Mouse (Mus musculus) midbrain, postnatal 0 days (tissue): ENCODE measurements around the gene Hoxc8. TPM values are rescaled to one million over a fixed set of nuclear protein-coding genes. Genes with fewer than 3 reads are reported as not detected.

Source experiments
- ATAC-seq: fragments of 200-750 bp; cut with Nextera tagmentation; 2 replicates; pipeline ENCODE4 v1.8.0; 2017; ENCODE audit warnings: moderate number of reproducible peaks, mild to moderate bottlenecking, moderate TSS enrichment, moderate library complexity; ENCODE audit not compliant: low FRiP score
- DNase-seq: peaks from one replicate; pipeline ENCODE4 v3.0.0-alpha.2; 2015; ENCODE audit warnings: low spot score
- H3K27ac ChIP-seq: fragments of 300-500 bp; sonication (generic); 2 replicates; pipeline ENCODE4 v1.5.1; 2014; ENCODE audit warnings: low read depth, mild to moderate bottlenecking, low read length, mixed read lengths
- H3K27me3 ChIP-seq: fragments of 300-500 bp; sonication (generic); 2 replicates; pipeline ENCODE4 v1.6.1; 2014; ENCODE audit warnings: low read length, control low read depth, mixed read lengths; ENCODE audit not compliant: insufficient read depth
- H3K36me3 ChIP-seq: fragments of 300-500 bp; sonication (generic); 2 replicates; pipeline ENCODE4 v1.6.1; 2014; ENCODE audit warnings: low read length, control low read depth, mixed read lengths; ENCODE audit not compliant: insufficient read depth
- H3K4me1 ChIP-seq: fragments of 300-500 bp; sonication (generic); 2 replicates; pipeline ENCODE4 v1.6.1; 2014; ENCODE audit warnings: mild to moderate bottlenecking, control low read depth, antibody characterized with exemption, low read length, mixed read lengths; ENCODE audit not compliant: insufficient read depth
- H3K4me2 ChIP-seq: fragments of 300-500 bp; sonication (generic); 2 replicates; pipeline ENCODE4 v1.6.1; 2014; ENCODE audit warnings: low read depth, mild to moderate bottlenecking, low read length, mixed read lengths; ENCODE audit not compliant: poor library complexity, severe bottlenecking
- H3K4me3 ChIP-seq: fragments of 300-500 bp; sonication (generic); 2 replicates; pipeline ENCODE4 v1.5.1; 2014; ENCODE audit warnings: low read depth, mild to moderate bottlenecking, low read length, moderate library complexity
- H3K9ac ChIP-seq: fragments of 300-500 bp; sonication (generic); replicated peaks from 2 replicates; pipeline ENCODE4 v1.6.1; 2014; ENCODE audit warnings: mild to moderate bottlenecking, low read length, moderate library complexity, mixed read lengths; ENCODE audit not compliant: poor library complexity, severe bottlenecking
- H3K9me3 ChIP-seq: fragments of 300-500 bp; sonication (generic); 2 replicates; pipeline ENCODE4 v1.6.1; 2016; ENCODE audit warnings: low read length, control low read depth
- CTCF ChIP-seq: IDR thresholded peaks from 2 replicates; pipeline ENCODE4 v1.5.1; 2016; ENCODE audit warnings: antibody characterized with exemption, mild to moderate bottlenecking
- WGBS: fragments of 180-500 bp; shearing (Covaris S2); extraction: QIAGEN DNeasy Blood & Tissue Kit; methylation state at CpG from one replicate; pipeline ENCODE4 v1.1.7; 2014; 5-methylcytosine and 5-hydroxymethylcytosine counted together
- polyA plus RNA-seq: library from polyadenylated mRNA; unstranded; fragments of >200 nt; fragmentation: Nextera tagmentation; extraction: Ambion mirVana; gene quantifications from 2 replicates; pipeline ENCODE4 v1.2.1, GENCODE M21; 2015
- total RNA-seq: library from RNA; depleted of rRNA; stranded (reverse); fragments of >200 nt; gene quantifications from 2 replicates; pipeline ENCODE4 v1.2.3, GENCODE M21; 2014

Gene Hoxc8
- total and polyA plus RNA-seq, 2 experiments from 2014 or later, result not detected

DNA sequence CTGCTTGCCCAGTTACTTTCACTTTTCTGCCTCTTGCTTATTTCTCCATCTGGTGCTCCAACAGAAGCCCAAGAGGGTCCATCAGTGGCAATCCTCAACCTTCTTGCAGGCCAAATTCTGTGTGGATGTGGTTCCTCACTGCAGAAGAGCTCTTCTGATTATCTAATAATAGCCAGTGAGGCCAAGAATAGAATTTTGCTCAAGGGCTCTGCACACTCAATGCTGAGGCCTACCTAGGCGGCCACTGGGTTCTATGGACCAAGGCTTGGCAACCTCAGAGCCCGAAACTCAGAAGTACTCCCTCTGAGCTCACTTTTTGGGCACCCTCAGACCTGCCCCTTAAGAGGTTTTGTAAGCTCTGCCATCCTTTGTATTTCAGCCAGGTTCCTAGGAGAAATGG lies 11.0 kb downstream of the Hoxc8 start:
- H3K36me3 ChIP-seq, result no peaks in the 10 kb centered on the region
- no peak for ATAC-seq
- peaks cover 99% of the 10 kb centered on the region for H3K27me3 ChIP-seq
- 0 out of 2 replicates have a peak, but pooled peaks cover 3% of the 10 kb centered on the region for H3K4me1 ChIP-seq
- WGBS, result 8% methylated on average over 2 of the region's 2 CpGs
- H3K9me3 ChIP-seq, result no peaks in the 10 kb centered on the region
- H3K4me3 ChIP-seq, result no peak overlapping the region
- H3K4me2 ChIP-seq, result no peak overlapping the region
- no peak overlapping the region for H3K27ac ChIP-seq
- no peak overlapping the region for H3K9ac ChIP-seq
- DNase-seq, result no peak
- TF ChIP-seq CTCF, result no peak

DNA sequence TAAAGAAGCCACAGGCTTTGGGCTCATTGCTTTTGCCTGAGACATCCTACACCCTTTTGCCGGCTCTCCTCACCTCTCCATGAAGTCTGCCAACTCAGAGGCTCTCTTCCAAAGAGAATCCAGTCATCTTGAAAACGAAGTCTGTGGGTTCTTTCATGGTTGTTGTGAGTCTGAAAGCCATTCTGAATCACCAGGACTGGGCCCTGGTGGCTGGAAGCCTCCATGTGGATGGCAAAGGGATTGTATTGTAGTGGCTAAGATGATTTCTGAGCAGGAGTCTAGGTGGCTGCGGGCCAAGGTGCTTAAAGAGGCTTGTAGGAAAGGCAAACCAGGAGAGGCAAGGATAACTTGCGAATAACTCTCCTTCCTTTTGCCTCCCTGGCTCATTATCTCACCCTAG lies 11.7 kb downstream of the Hoxc8 start:
- DNase-seq (no peak), ATAC-seq (no peak)
- no peak overlapping the region for H3K9ac ChIP-seq
- TF ChIP-seq CTCF, result no peak
- peaks cover 100% of the 10 kb centered on the region for H3K27me3 ChIP-seq
- H3K27ac ChIP-seq, result no peak overlapping the region
- no peaks in the 10 kb centered on the region for H3K36me3 ChIP-seq
- 11% methylated on average over 4 of the region's 4 CpGs for WGBS
- H3K4me2 ChIP-seq, result no peak overlapping the region
- H3K9me3 ChIP-seq, result no peaks in the 10 kb centered on the region
- no peak overlapping the region for H3K4me3 ChIP-seq
- 0 out of 2 replicates have a peak, but pooled peaks cover 3% of the 10 kb centered on the region for H3K4me1 ChIP-seq

DNA sequence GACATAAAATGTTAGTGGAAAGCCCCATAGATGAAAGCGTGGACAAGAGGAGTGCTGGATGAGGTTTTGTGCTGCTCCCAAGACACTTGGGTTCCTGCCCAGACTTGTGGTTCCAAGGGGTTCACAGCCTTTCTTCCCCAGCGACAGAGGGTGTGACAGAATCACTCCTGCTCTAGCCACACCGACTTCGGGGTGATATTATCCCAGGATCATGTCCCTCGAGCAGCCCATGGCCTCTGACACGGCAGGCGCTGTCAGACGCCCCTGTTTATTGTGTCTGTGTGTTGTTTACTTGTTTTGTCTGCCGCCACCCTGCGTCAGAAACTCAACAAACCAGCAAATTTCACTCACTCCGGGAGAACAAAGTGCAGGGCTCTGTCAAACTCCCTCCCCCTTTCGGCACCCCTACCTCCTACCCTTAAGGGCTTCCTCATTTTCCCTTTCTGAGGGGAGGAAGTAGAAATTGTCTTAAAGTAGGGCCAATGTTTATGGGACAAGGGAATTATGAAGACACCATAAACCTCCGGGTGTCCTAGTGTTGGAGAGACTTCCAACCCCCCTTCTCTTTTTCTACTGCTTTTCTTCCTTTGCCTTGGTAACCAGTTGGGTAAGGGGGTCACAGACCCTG lies 12.5 kb downstream of the Hoxc8 start:
- no peak for DNase-seq
- no peak overlapping the region for H3K27ac ChIP-seq
- no peak overlapping the region for H3K4me2 ChIP-seq
- 0 out of 2 replicates have a peak, but pooled peaks cover 3% of the 10 kb centered on the region for H3K4me1 ChIP-seq
- no peaks in the 10 kb centered on the region for H3K9me3 ChIP-seq
- H3K36me3 ChIP-seq, result no peaks in the 10 kb centered on the region
- peaks cover 100% of the 10 kb centered on the region for H3K27me3 ChIP-seq
- H3K4me3 ChIP-seq, result no peak overlapping the region
- no peak overlapping the region for H3K9ac ChIP-seq
- no peak for ATAC-seq
- 3% methylated on average over 13 of the region's 13 CpGs for WGBS
- TF ChIP-seq CTCF, result no peak

DNA sequence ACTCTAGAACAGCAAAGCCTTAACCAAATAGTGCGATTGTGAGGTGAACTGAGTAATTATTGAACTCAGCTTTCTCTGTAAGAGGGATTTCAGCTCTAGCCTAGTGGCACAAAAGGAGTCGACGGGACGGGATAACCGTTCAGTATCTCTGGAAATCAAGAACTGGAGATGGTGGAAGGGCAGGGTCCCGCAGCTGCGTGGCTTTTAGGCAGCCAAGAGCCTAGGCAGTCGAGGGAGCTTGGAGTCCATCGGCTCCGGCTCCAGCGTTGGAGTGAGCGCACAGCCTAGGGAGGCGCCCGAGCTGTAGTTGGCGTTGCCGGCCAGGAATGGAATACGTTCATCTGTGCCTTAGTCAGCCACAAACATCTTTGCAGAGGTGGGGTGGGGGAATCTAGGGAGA lies 14.9 kb downstream of the Hoxc8 start:
- Histone ChIP-seq H3K4me3 (no peak overlapping the region), H3K4me1 (no peaks in the 10 kb centered on the region), H3K9me3 (no peaks in the 10 kb centered on the region), H3K27ac (no peak overlapping the region), H3K4me2 (no peak overlapping the region), H3K36me3 (no peaks in the 10 kb centered on the region), H3K9ac (no peak overlapping the region), H3K27me3 (peaks cover 99% of the 10 kb centered on the region)
- WGBS, result under 1% methylated on average over 17 of the region's 17 CpGs
- DNase-seq (no peak), ATAC-seq (no peak)
- no peak for TF ChIP-seq CTCF

DNA sequence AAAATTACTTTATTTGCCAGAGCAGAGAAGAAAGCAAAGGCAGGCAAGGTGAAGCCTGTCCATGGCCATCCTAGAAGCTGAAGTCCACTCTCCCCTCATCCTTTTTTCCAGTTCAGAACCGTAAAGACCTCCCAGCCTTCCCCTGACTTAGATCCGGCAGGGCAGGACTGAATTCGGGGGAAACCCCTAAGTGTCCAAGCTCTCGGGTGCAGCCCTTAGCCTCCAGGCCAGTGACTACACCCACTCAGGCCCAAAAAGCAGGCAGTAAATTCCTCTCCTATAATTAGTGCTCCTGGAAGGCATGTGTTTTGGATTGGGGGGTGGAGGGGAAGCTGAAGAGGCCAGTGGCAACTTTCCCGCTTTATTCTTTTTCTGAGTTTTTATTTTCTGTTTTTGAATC lies 15.4 kb downstream of the Hoxc8 start:
- H3K27ac ChIP-seq, result no peak overlapping the region
- H3K9ac ChIP-seq, result no peak overlapping the region
- H3K4me2 ChIP-seq, result no peak overlapping the region

DNA sequence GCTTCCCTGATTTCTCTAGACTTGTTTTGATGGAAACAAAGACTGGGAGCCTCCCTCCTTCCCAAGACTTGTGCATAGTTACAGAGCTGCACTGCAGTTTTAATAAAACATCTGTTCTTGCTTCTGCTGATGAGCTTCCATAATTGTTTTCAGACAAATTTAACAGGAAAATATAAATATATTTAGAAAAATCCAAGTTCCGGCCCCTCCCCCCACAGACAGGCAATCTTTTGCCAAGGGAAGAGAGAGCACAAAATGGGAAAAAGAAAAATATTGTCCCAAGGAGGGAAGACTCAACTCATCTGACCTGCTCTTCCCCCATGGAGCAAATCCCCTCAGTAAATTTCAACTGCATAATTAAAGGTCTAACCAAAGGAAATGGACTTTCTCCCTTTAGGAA lies 15.9 kb downstream of the Hoxc8 start:
- H3K36me3 ChIP-seq, result no peaks in the 10 kb centered on the region
- no peak overlapping the region for H3K4me2 ChIP-seq
- H3K27me3 ChIP-seq, result peaks cover 99% of the 10 kb centered on the region
- ATAC-seq, result no peak
- no peak overlapping the region for H3K4me3 ChIP-seq
- H3K4me1 ChIP-seq, result no peaks in the 10 kb centered on the region
- TF ChIP-seq CTCF, result no peak
- WGBS, result 24% methylated on average over 1 of the region's 1 CpGs
- no peak for DNase-seq
- no peaks in the 10 kb centered on the region for H3K9me3 ChIP-seq
- no peak overlapping the region for H3K9ac ChIP-seq
- H3K27ac ChIP-seq, result no peak overlapping the region

More for the DNA sequence above, 15.4 kb downstream of the Hoxc8 start:
- 2% methylated on average over 5 of the region's 5 CpGs for WGBS
- no peaks in the 10 kb centered on the region for H3K4me1 ChIP-seq
- no peak overlapping the region for H3K4me3 ChIP-seq
- no peaks in the 10 kb centered on the region for H3K36me3 ChIP-seq
- no peak for TF ChIP-seq CTCF
- H3K27me3 ChIP-seq, result peaks cover 99% of the 10 kb centered on the region
- no peak for ATAC-seq
- DNase-seq, result no peak
- H3K9me3 ChIP-seq, result no peaks in the 10 kb centered on the region
